Mouse (Mus musculus): ENCODE data around the gene Syvn1. TPM values are rescaled to one million over a fixed set of nuclear protein-coding genes. Genes with fewer than 3 reads are reported as not detected.

The Syvn1 gene
- polyA plus RNA-seq, 1 experiment, result 27.5 TPM

GRCm38 (mm10) chr19:6102169-6102853 is 55.9 kb downstream of the Syvn1 start:
- no peak for TF ChIP-seq CTCF (IDR thresholded peaks at IDR 0.05; ENCODE audit: extremely low read depth, insufficient read depth, low read length)
- TF ChIP-seq POLR2A (IDR thresholded peaks at IDR 0.05; ENCODE audit: extremely low read depth, insufficient read depth, low read length), result no peak
- Histone ChIP-seq H3K4me1 (ENCODE audit: control insufficient read depth, insufficient read depth, low read length) (no peaks in the 10 kb centered on the region), H3K27ac (ENCODE audit: insufficient read depth, low read length) (no peak overlapping the region), H3K4me3 (ENCODE audit: insufficient read depth, low read length) (no peak overlapping the region)

Other genes with a start within 250 kb of the Syvn1 start
- 17.1 and 22.1 TPM in 2 replicates for gene Frmd8, start 171.3 kb upstream of the Syvn1 start, polyA plus RNA-seq (2012; rRNA removed)
- 6.6 and 7.4 TPM in 2 replicates for gene Slc25a45, start 168.8 kb upstream of the Syvn1 start, polyA plus RNA-seq (2012; rRNA removed)
- 3.6 and 4.0 TPM in 2 replicates for gene Tigd3, start 152.4 kb upstream of the Syvn1 start, polyA plus RNA-seq (2012; rRNA removed)
- gene Dpf2, start 133.6 kb upstream of the Syvn1 start, polyA plus RNA-seq (2012; rRNA removed), result 96.2 and 99.0 TPM in 2 replicates
- 12.6 and 16.4 TPM in 2 replicates for gene Cdc42ep2, start 121.8 kb upstream of the Syvn1 start, polyA plus RNA-seq (2012; rRNA removed)
- gene Pola2, start 82.4 kb upstream of the Syvn1 start, polyA plus RNA-seq (2012; rRNA removed), result 11.7 and 12.9 TPM in 2 replicates
- not detected in 2 replicates for gene Slc22a20, start 60.4 kb upstream of the Syvn1 start, polyA plus RNA-seq (2012; rRNA removed)
- 18.5 and 20.1 TPM in 2 replicates for gene Capn1, start 30.7 kb upstream of the Syvn1 start, polyA plus RNA-seq (2012; rRNA removed)
- 41.4 and 44.4 TPM in 2 replicates for gene Mrpl49, start 11.2 kb downstream of the Syvn1 start, polyA plus RNA-seq (2012; rRNA removed)
- 920 and 922 TPM in 2 replicates for gene Fau, start 11.3 kb downstream of the Syvn1 start, polyA plus RNA-seq (2012; rRNA removed)
- gene Znhit2, start 14.6 kb downstream of the Syvn1 start, polyA plus RNA-seq (2012; rRNA removed), result 58.0 and 58.9 TPM in 2 replicates
- 59.3 and 60.1 TPM in 2 replicates for gene Tm7sf2, start 21.8 kb downstream of the Syvn1 start, polyA plus RNA-seq (2012; rRNA removed)
- 97.2 and 98.2 TPM in 2 replicates for gene Vps51, start 30.7 kb downstream of the Syvn1 start, polyA plus RNA-seq (2012; rRNA removed)
- gene Tmem262, start 33.5 kb downstream of the Syvn1 start, polyA plus RNA-seq (2012; rRNA removed), result not detected in 2 replicates
- 0.67 and 0.83 TPM in 2 replicates for gene Gm28374, start 35.7 kb downstream of the Syvn1 start, polyA plus RNA-seq (2012; rRNA removed)
- 81.1 and 83.9 TPM in 2 replicates for gene Zfpl1, start 38.4 kb downstream of the Syvn1 start, polyA plus RNA-seq (2012; rRNA removed)
- 0.15 and 0.44 TPM in 2 replicates for gene Cdca5, start 38.4 kb downstream of the Syvn1 start, polyA plus RNA-seq (2012; rRNA removed)
- not detected in 2 replicates for gene AC131692.1, start 47.8 kb downstream of the Syvn1 start, polyA plus RNA-seq (2012; rRNA removed)
- gene Naaladl1, start 59.2 kb downstream of the Syvn1 start, polyA plus RNA-seq (2012; rRNA removed), result 0.13 and 0.21 TPM in 2 replicates
- 31.8 and 35.1 TPM in 2 replicates for gene Sac3d1, start 72.1 kb downstream of the Syvn1 start, polyA plus RNA-seq (2012; rRNA removed)
- 63.8 and 68.9 TPM in 2 replicates for gene Snx15, start 81.7 kb downstream of the Syvn1 start, polyA plus RNA-seq (2012; rRNA removed)
- gene Batf2, start 94.4 kb downstream of the Syvn1 start, polyA plus RNA-seq (2012; rRNA removed), result 0.50 and 0.57 TPM in 2 replicates
- gene Arl2, start 95.0 kb downstream of the Syvn1 start, polyA plus RNA-seq (2012; rRNA removed), result 123 and 135 TPM in 2 replicates
- gene Majin, start 137.8 kb downstream of the Syvn1 start, polyA plus RNA-seq (2012; rRNA removed), result 0.09 and 0.23 TPM in 2 replicates
- 0.21 TPM in 1 of 2 replicates, not detected in the other for gene Gpha2, start 179.8 kb downstream of the Syvn1 start, polyA plus RNA-seq (2012; rRNA removed)
- gene Ppp2r5b, start 189.3 kb downstream of the Syvn1 start, polyA plus RNA-seq (2012; rRNA removed), result 154 and 160 TPM in 2 replicates
- 28.9 and 31.0 TPM in 2 replicates for gene Atg2a, start 195.1 kb downstream of the Syvn1 start, polyA plus RNA-seq (2012; rRNA removed)
- 48.2 and 49.2 TPM in 2 replicates for gene Ehd1, start 230.1 kb downstream of the Syvn1 start, polyA plus RNA-seq (2012; rRNA removed)

Measured in cortical plate, adult 2 months (tissue).